Mouse (Mus musculus): Measurements from ENCODE around the gene Fzr1. TPM values are rescaled to one million over a fixed set of nuclear protein-coding genes. Genes with fewer than 3 reads are reported as not detected.

Fzr1 gene
- total RNA-seq, 2 experiments from 2014 or later = 65.9 to 66.6 TPM

DNA sequence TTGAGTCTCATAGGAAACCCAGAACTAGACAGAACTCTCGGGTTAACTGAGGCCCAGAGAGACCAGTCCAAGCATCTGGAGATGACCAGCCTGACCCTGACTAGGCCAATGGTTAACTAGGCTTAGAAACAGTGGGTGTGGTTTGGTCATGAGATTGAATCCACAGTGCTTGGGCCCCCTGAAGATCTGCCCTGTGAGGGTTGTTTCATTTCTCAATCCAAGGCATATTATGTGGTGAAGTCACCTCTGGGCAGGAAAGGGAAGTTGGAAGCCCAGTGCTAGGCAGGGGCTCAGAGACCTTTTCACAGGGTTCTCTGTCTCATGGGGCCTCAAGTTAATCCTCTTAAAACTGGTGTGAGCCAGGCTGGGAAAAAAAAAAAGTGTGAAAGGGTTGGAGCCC lies 19.5 kb downstream of the Fzr1 start:
- DNase-seq (ENCODE audit: extremely low spot score in 1 of 2, low spot score in 1 of 2) = no peak

DNA sequence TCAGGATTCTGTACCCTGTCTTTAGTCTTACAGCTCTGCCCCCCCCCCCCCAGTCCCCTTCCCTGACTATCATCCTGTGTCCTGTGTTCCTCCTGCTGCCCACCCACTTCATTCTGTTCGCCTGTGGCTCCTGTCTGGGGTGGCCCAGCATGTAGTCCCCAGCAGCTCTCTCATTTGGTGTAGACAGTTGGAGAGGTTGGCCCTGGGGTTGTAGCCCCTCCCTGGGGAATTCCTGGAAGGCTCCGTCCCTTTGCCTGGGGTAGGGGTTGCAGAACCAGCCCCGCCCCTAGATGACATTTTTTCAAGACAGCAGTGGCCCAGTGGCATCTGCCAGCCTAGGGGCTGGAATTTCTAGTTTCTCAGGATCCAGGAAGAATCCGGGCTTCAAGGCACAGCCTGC lies 20.1 kb downstream of the Fzr1 start:
- no peak for DNase-seq (ENCODE audit: extremely low spot score in 1 of 2, low spot score in 1 of 2)

DNA sequence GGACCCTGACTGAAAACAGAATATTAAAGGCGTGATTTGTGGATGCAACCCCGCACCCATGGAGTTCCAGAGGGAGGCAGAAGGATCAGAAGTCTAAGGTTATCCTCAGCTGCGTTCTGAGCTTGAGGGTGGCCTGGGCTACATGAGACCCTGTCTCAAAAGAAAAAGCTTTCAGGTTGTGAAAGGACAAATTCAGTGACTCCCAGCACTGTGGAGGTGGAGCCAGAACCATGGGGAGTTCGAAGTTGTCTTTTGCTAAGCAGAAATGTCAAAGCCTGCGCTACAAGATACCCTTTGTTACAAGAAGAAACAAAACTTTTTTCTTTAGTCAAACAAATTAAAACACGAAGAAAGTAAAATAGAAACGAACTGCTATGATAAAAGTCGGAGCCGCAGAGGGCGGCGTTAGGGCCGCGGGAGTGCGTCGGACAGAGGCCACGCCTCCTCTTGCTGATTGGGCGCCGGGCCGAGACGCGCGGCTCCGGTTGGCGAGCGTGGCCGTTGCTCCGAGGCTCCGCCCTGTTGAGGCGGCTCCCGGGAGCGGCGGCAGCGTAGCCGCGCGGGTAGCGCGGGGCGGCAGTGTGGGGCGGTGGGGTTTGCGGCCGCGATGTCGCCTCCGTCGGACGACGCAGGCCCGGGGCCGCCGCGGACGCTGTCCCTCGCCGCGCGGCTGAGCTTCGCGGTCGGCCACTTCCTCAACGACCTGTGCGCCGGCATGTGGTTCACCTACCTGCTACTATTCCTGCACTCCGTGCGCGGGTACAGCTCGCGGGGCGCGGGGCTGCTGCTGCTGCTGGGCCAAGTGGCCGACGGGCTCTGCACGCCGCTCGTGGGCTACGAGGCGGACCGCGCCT lies 21.1 kb downstream of the Fzr1 start, which contains the start of gene Mfsd12:
Gene Mfsd12, plus strand, starts transcription at position 501 of the 854 bp plus-strand sequence.
- DNase-seq (ENCODE audit: extremely low spot score in 1 of 2, low spot score in 1 of 2) = peak; percentile 84

DNA sequence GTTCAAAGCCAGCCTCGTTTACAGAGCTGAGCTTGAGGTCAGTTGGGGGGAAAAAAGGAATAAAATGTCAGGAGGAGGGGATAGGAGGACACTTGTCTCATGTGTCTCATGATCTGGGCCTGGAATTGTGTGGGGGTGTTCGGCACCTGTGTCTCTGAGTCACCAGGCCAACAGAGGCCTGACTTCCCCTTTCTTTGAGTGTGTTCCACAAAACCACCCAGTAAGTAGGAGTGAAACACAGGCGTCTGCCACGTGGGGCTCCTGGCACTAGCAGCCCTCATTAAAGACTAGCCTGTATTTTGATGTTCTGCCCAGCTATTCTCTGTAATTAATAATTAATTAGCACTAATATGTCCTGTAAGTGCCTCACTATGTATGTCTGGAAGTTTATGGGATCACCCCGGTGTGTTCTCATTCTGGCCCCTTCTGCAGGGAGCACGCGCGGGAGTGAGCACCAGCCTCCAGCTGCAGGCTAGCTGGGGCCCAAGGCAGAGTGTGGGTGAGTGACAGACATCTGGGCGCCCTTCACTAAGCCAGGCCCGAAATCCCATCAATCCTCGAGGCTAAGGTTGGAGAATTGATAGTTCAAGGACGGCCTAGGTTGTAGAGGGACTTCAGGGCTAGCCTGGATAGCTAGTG lies 21.8 kb downstream of the Fzr1 start:
- DNase-seq (ENCODE audit: extremely low spot score in 1 of 2, low spot score in 1 of 2) = no peak

DNA sequence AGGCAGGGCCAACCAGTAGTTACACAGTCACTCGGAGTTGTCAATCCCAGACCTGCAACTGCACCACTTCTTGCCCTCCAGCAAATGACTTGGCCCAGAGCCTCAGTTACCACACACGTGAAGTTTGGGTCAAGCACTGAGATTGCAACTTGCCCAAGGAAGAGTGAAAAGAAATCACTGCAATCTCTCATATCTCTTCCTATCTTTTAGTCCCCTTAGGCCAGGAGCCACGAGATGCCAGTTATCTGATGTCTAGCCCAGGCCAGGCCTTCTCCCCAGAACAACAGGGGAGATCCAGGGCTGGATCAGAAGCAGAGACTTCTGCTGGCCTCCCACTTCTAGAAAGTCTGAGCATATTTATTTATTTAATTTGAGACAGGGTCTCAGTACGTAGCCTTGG lies 22.8 kb downstream of the Fzr1 start:
- DNase-seq (ENCODE audit: extremely low spot score in 1 of 2, low spot score in 1 of 2) = no peak

DNA sequence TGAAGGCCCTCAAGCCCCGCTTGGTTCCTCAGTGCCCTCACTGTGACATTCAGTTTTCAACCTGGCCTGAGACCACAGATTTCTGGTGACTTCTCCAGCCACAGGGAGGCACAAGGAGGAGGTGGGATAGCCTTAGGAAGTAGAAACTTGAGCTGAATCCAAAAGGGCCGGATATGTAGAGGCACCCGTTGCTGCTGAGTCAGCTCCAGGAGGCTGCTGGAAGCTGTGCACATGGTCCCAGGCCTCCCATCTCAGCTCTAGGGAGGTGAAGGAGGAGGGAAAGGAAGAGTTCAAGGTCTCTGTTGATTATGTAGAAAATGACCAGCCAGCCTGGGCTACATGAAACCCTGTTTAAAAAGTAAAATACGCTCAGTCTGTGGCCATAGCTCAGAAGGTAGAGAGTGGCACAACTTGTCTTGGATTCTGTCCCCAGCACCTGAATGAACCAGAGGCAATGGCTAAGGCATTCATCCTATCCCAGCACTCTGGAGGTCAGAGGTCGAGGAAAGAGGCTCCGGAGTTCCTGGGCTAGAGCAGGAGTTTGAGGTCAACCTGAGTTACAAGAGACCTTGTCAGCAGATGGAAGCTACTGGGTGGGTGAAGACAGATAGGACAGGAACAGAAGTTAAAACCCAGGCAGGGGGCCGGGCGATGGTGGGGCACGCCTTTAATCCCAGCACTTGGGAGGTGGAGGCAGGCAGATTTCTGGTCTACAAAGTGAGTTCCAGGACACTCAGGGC lies 23.4 kb downstream of the Fzr1 start:
- DNase-seq (ENCODE audit: extremely low spot score in 1 of 2, low spot score in 1 of 2) = no peak

DNA sequence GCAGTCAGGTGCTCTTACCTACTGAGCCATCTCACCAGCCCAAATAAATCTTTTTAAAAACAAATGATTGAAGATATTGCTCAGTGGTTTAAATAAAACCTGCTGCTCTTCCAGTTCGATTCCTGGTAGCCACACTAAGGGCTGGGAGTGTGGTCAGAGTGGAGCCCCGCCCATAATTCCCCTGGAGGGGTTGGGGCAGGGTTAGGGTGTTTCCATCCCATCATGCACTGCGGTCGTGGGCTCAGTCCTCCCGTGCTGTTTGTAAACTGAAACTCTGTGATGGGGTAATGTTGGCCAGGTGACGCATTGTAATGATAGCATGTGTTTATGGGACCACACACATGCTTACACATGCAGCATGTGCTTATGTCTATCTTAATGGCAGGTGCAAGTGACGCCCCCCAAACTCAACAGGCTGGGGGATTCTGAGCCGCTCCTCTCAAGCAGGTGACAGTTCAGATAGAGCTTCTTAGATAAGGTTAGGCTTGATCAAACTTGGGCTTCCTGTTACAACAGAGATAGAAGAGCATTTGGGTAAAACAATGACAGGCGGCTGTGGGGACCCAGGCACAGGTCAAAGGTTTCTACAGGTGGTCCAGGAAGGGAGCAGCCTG lies 26.5 kb downstream of the Fzr1 start:
- no peak for DNase-seq (ENCODE audit: extremely low spot score in 1 of 2, low spot score in 1 of 2)

DNA sequence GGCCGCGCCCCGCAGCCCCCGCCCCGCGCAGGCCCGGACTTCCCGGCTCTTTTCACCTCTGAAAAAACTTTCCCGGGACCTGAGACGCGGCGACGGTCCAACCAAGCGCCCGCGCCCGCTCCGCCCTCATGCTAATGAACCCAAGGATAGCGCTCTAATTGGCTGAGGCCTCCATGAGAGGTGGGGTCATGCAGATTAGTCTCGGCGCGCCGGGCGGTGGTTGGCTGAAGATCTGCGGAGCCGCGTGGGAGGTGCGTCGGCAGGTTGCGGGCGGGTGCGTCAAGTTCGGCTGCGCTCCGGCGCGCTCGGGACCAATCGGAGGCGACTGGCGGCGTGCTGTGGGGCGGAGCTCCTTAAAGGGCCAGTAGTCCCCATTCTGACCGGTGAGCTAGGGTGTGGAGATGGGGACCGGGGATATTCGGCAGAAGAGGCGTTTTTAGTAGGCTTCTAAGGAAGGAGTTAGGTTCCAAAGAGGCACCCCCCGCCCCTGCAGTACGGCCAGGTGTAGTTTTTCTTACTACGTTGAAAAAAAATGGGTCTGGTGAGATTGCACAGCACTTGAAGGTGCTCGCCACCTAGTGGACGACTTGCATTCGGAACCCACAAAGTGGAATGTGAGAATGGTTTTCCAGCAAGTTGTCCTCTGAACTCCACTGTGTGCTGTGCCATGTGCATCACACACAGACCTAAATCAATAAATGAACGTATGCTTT lies 27.8 kb downstream of the Fzr1 start, which contains the start of gene Hmg20b:
Gene Hmg20b, minus strand, starts transcription at position 130 of the 713 bp plus-strand sequence.
- peak; percentile 98 for DNase-seq (ENCODE audit: extremely low spot score in 1 of 2, low spot score in 1 of 2)

DNA sequence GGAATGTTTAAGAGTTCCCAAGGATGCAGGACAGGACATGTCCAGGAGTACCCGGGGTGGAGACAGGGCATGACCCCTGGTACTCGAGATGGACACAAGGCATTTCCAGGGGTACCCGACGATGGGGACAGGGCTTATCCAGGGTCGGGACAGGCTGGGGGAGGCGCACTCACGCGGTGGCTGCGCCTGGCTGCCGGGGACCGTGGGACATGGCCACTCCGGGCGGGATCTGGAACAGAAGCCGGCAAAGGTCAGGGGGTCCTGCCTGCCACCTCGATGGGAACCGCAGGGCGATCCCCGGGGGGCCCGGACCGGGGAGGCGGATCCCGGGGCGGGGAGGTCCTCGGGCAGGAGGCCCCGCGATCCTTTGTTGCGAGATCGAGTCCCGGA lies 28.4 kb downstream of the Fzr1 start:
- no peak for DNase-seq (ENCODE audit: extremely low spot score in 1 of 2, low spot score in 1 of 2)

DNA sequence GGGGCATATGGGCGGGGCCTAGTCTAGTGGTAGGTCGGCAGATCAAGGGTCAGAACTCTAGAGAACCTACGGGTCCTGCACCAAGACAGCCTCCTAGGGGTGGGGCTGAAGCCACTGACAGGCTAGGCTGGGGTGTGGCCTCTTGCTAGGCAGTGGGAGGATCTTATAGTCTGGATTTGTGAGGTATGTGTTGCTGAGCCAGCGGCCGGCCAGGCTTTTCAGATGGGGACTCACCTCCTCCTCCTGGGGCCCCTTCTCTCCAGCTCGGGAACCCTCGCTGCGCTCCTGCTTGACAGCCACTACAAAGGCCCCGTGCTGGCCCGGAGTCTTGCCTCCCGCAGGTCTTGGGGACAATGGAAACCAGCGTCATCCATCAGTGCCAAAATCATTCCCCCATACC lies 29.2 kb downstream of the Fzr1 start:
- DNase-seq (ENCODE audit: extremely low spot score in 1 of 2, low spot score in 1 of 2) = no peak

DNA sequence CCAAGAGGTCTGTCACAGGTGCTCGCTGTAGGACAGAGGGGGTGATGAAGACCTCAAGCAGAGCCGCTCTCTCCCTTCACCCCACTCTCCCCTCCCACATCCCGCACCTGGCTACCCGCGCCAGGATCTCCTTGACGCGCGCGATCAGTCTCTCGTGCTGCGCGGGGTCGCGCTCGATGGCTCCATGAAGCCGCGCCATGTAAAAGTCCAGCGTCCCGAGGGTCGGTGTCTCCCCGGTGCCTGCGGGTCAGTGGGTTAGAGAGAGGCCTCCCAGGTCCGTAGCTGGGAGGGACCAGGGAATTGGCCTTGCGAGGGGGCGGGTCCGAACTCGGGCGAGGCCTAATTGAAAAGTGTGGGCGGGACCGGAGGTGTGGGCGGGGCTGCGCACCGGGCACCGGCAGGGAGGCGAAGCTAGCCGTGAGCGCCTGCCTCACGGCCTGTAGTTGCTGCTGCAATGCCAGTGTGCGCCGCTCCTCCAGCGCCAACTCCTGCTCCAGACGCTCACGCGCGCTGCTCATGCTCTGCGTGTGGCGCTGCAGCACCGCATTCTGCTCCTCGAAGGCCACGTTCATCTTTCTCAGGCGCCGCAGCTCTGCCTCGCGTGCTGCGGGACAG lies 31.8 kb downstream of the Fzr1 start:
- DNase-seq (ENCODE audit: extremely low spot score in 1 of 2, low spot score in 1 of 2) = no peak

DNA sequence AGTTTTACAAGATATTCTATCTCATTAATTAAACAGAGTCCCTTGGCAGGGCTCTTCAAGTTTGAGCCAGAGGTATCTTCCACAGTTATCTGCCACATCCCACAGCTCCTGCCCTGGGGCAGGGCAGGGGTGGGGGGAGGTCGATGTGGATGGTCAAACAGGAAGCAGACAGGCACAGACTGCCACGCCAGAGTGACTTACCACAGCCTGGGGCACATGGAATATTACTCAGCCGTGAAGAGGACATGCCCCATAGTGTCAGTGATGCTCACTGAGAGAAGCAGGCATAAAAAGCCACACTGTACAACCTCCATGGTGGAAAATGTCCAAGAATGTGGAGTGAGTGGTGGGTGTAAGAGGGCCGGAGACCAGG lies 33.2 kb downstream of the Fzr1 start:
- no peak for DNase-seq (ENCODE audit: extremely low spot score in 1 of 2, low spot score in 1 of 2)

DNA sequence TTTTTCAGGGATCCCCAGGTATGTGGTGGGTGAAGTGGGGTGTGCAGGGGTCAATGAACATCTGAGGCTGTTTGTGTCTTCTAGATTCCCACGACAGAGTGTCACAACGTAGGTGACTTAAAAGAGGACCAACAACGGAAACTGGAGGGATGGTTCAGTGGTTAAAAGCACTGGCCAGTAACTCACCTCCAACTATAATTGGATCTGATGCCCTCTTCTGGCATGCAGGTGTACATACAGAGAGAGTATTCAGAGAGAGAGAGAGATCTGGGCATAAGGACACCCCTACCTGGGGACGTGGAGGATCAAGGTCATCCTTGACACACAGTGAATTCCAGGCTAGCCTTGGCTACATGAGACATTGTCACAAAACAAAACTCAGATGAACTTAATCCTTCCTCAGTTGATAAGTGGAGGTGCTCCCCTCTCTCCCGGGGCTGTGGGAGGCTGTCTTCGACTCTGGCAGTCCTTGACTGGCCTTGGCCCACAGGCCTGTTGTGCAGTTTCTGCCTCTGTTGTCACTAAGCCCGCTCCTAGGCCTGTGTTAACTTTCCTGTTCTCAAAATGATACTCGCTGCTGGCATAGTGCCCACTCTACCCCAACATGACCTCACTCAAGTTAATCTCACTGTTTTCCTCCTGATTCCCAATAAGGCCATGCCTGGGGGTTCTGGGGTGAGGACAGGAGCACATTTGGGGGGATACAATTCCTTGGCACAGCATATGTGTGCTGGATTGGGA lies 33.7 kb downstream of the Fzr1 start:
- DNase-seq (ENCODE audit: extremely low spot score in 1 of 2, low spot score in 1 of 2) = no peak

DNA sequence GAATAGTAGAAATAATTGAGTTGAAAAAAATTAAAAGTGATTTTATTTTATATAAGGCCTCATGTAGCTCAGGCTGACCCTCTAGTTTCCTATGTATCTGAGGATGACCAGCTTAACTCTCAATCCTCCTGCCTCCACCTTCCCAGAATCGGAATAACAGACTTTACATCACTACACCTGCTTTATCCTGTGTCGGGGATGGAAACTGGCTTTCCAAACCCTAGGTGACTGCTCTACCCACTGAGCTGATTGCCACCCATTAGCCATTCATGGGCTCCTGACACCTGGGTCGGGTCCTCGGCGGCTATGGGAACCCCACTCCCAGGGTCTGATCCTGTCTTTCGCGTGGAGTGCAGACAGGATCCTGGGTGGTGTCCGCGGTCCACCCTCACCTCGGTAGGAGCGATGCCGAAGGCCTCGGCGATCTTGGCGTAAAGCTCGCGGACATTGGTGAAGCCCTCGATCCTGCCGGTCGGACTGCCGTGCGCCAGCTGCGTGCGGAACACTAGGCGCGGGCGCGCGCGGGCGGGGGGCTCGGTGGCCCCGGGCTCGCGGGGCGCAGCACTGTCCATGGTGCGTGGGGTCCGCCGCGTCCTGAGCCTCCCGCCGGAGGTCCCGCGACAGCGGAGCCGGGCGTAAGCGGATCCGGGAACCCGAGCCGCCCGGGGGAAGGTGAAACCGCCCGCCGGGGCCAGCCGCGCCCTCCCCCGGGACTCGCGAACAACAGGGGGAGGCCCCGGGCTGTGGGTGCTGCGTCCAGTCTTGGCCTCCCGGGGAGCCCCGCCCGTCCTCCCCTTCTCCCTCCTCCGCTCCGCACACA lies 35.4 kb downstream of the Fzr1 start, which contains the start of gene Gipc3:
Gene Gipc3, minus strand, starts transcription at position 581 of the 820 bp plus-strand sequence.
- DNase-seq (ENCODE audit: extremely low spot score in 1 of 2, low spot score in 1 of 2) = no peak

DNA sequence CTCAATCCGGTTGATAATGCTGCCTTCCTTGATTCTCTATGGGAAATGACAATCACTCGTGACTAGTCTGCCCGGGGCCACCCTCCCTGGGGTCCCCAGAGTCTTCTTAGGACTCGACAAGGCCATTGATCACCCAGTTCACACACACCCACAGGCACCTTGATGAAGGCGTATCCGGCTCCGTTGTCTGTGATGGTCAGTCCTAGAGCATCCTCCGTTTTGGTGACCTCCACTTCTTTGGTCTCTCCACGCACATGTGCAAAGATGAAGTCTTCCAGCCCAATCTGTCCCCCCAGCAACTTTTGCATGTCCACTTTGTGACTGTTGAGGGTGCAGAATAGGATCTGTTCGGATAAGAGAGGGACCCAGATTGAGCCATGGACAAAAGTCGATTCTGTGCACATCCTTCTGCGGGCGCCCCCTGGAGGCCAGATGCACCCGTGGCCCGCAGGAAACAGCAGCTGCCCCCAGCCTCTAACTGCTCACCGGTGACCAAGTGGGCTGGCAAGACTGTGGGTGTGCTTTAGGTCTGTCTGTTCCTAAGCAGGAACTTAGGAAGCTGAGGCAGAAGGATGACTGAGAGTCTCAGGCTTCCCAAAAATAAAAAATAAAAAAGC lies 36.9 kb downstream of the Fzr1 start:
- peak in 1 of 2 experiments; percentile 76 for DNase-seq (ENCODE audit: extremely low spot score in 1 of 2, low spot score in 1 of 2)

DNA sequence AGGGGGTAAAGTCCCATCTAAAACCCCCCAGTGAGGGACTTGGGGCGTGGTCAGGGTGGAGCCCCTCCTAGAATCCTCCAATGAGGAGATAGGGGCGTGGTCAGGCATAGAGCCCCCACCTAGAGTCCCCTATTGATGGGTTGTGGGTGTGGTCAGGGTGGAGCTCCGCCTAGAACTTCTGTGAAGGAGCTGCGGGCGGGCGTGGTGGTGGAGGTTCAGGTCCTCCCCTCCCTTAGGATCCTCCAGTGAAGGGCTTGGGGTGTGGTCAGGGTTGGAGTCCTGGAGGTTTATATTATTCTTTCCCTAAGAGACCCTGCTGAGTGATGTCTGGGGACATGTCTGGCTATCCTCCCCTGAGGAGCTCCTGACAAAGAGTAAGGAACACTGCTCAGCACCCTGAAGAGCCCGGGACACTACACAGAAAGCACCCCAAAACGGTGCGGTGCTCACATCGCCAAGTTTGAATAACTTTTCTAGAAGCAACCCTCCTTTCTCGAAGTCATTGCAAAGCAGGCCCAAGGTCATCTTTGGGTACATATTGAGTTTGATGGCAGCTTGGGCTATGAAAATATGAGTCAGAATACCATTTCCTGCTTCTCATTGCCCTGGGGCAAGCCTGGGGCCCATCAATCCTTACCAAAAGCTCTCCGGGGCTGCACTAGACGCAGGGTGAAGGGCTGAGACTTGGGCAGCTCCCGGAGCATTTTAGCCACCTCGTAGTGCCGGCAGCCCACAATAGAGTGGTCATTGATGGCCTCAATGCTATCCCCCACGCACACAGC lies 37.6 kb downstream of the Fzr1 start:
- DNase-seq (ENCODE audit: extremely low spot score in 1 of 2, low spot score in 1 of 2) = no peak

DNA sequence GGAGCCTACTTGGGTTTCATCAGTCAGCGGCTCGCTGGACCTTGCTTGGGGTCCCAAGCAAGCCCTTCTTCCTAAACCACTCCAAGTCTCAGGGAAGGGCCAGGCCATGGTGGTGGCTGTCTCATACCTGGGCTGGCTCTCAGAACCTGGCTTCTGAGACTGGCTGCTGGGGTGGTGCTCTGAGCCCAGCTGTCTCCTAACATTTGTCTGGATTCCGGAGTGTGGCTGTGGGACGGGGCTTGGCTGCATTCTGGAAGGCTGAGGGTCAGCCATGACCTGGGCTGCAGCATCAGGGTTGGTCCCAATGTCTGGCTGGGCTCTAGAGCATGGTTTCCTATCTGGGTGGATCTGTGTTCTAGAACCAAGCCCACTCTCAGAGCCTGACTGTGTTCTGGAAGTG lies 41.8 kb downstream of the Fzr1 start:
- DNase-seq (ENCODE audit: extremely low spot score in 1 of 2, low spot score in 1 of 2) = no peak

Measured in layer of hippocampus, postnatal 25 days (tissue).